Mouse (Mus musculus) forebrain, embryonic 11.5 days (tissue): Measurements from ENCODE around the gene Cyb5b. TPM values are rescaled to one million over a fixed set of nuclear protein-coding genes. Genes with fewer than 3 reads are reported as not detected.

Experiments
- ATAC-seq: fragments of 200-750 bp; cut with Nextera tagmentation; replicated peaks from 2 replicates; pipeline ENCODE4 v1.8.0; 2017; ENCODE audit warnings: moderate TSS enrichment; ENCODE audit not compliant: low FRiP score
- DNase-seq: peaks from one replicate; pipeline ENCODE4 v3.0.0-alpha.2; 2017; ENCODE audit warnings: low spot score
- H3K27ac ChIP-seq: fragments of 300-500 bp; sonication (generic); 2 replicates; pipeline ENCODE4 v1.5.1; 2014; ENCODE audit warnings: low read depth, low read length
- H3K27me3 ChIP-seq: fragments of 300-500 bp; sonication (generic); 2 replicates; pipeline ENCODE4 v1.6.1; 2014; ENCODE audit warnings: mild to moderate bottlenecking, low read length, mixed read lengths; ENCODE audit not compliant: control insufficient read depth, insufficient read depth
- H3K36me3 ChIP-seq: fragments of 300-500 bp; sonication (generic); 2 replicates; pipeline ENCODE4 v1.6.1; 2014; ENCODE audit warnings: mild to moderate bottlenecking, low read length, moderate library complexity, mixed read lengths; ENCODE audit not compliant: control insufficient read depth, insufficient read depth
- H3K4me1 ChIP-seq: fragments of 300-500 bp; sonication (generic); replicated peaks from 2 replicates; pipeline ENCODE4 v1.6.1; 2014; ENCODE audit warnings: low read length, mixed read lengths; ENCODE audit not compliant: control insufficient read depth, insufficient read depth
- H3K4me2 ChIP-seq: fragments of 300-500 bp; sonication (generic); 2 replicates; pipeline ENCODE4 v1.6.1; 2014; ENCODE audit warnings: low read depth, mild to moderate bottlenecking, low read length, moderate library complexity, mixed read lengths; ENCODE audit not compliant: severe bottlenecking
- H3K4me3 ChIP-seq: fragments of 300-500 bp; sonication (generic); 2 replicates; pipeline ENCODE4 v1.5.1; 2014; ENCODE audit warnings: low read depth, low read length
- H3K9ac ChIP-seq: fragments of 300-500 bp; sonication (generic); 2 replicates; pipeline ENCODE4 v1.6.1; 2014; ENCODE audit warnings: low read length
- H3K9me3 ChIP-seq: fragments of 300-500 bp; sonication (generic); 2 replicates; pipeline ENCODE4 v1.6.1; 2016; ENCODE audit warnings: low read length, mixed read lengths; ENCODE audit not compliant: control insufficient read depth
- WGBS: fragments of 180-500 bp; shearing (Covaris S2); extraction: QIAGEN DNeasy Blood & Tissue Kit; methylation state at CpG from one replicate; pipeline ENCODE4 v1.1.7; 2014; 5-methylcytosine and 5-hydroxymethylcytosine counted together
- polyA plus RNA-seq: library from polyadenylated mRNA; unstranded; fragments of >200 nt; fragmentation: Nextera tagmentation; extraction: Ambion mirVana; gene quantifications from 2 replicates; pipeline ENCODE4 v1.2.1, GENCODE M21; 2014

The Cyb5b gene
- polyA plus RNA-seq, 1 experiment from 2014 or later, result 173 TPM

DNA sequence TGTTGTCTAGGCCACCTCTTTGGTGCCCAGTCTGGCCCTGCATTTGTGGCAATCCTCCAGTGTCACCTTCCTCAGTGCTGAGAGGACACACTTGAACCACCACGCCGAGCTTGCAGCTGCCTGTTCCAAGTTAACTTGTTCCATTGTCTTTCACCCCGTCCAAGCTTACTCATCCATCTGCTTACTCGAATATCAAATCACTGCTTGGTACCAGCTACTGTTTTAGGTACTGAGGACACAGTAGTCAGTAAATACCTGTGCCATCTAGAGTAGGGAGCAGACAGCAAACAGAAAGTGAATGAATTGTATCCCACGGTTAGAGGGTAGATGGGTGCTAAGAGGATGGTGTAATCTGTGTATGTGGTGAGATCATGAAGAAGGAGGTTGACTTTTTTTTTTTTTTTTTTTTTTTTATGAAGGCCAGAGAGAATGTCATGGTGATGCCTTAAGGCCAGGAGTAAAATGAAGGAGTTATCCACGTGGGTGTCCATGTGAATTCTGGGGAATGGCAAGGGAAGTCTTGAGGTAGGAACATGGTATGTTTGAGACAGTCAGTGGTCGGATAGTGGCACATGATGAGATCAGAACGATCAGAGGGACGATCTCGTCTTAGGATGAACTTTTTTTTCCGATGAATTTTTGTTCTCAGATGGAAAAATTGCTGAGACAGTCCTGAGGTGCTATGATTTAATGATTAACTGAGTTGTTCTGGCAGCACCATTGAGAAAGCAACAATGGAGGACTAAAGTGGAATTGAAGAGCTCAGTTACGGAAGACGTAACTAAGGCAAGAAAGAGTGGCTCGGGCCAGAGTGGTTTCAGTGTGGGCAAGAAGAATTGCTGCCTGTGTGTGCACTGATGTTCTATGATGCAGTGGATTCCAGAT is 3.1 kb downstream of the Cyb5b start:
- no peak overlapping the region for H3K27ac ChIP-seq
- H3K9ac ChIP-seq, result no peak overlapping the region
- no peak for DNase-seq
- H3K4me1 ChIP-seq, result 0 out of 2 replicates have a peak, but pooled peaks cover 2% of the 10 kb centered on the region
- no peak for ATAC-seq
- peaks cover 14% of the 10 kb centered on the region; the same call in 1 of the 2 replicates for H3K36me3 ChIP-seq
- H3K4me2 ChIP-seq, result no peak overlapping the region
- 95% methylated on average over 14 of the region's 14 CpGs for WGBS
- H3K27me3 ChIP-seq, result no peaks in the 10 kb centered on the region
- H3K9me3 ChIP-seq, result no peaks in the 10 kb centered on the region
- H3K4me3 ChIP-seq, result no peak overlapping the region

GRCm38 (mm10) chr8:107156816-107157215 is 6.4 kb downstream of the Cyb5b start:
- Histone ChIP-seq H3K4me1 (no peaks in the 10 kb centered on the region), H3K4me3 (no peak overlapping the region), H3K36me3 (peaks cover 14% of the 10 kb centered on the region; the same call in 1 of the 2 replicates), H3K27ac (no peak overlapping the region), H3K27me3 (no peaks in the 10 kb centered on the region), H3K9ac (no peak overlapping the region), H3K9me3 (no peaks in the 10 kb centered on the region), H3K4me2 (no peak overlapping the region)
- ATAC-seq, result no peak
- no peak for DNase-seq

GRCm38 (mm10) chr8:107157836-107158235 is 7.4 kb downstream of the Cyb5b start:
- H3K27me3 ChIP-seq, result no peaks in the 10 kb centered on the region
- H3K36me3 ChIP-seq, result peaks cover 14% of the 10 kb centered on the region
- no peak overlapping the region for H3K9ac ChIP-seq
- no peak for ATAC-seq
- H3K4me1 ChIP-seq, result no peaks in the 10 kb centered on the region
- H3K27ac ChIP-seq, result no peak overlapping the region
- H3K4me3 ChIP-seq, result no peak overlapping the region
- DNase-seq, result no peak
- 95% methylated on average over 1 of the region's 1 CpGs for WGBS
- H3K9me3 ChIP-seq, result no peaks in the 10 kb centered on the region
- no peak overlapping the region for H3K4me2 ChIP-seq

- DNase-seq (no peak), ATAC-seq (no peak)
- Histone ChIP-seq H3K4me2 (no peak overlapping the region), H3K9me3 (no peaks in the 10 kb centered on the region), H3K9ac (no peak overlapping the region), H3K27ac (no peak overlapping the region), H3K27me3 (no peaks in the 10 kb centered on the region), H3K36me3 (peaks cover 11% of the 10 kb centered on the region), H3K4me1 (no peaks in the 10 kb centered on the region), H3K4me3 (no peak overlapping the region)
These were observed 8.4 kb downstream of the Cyb5b start for GRCm38 (mm10) chr8:107158890-107159289.

DNA sequence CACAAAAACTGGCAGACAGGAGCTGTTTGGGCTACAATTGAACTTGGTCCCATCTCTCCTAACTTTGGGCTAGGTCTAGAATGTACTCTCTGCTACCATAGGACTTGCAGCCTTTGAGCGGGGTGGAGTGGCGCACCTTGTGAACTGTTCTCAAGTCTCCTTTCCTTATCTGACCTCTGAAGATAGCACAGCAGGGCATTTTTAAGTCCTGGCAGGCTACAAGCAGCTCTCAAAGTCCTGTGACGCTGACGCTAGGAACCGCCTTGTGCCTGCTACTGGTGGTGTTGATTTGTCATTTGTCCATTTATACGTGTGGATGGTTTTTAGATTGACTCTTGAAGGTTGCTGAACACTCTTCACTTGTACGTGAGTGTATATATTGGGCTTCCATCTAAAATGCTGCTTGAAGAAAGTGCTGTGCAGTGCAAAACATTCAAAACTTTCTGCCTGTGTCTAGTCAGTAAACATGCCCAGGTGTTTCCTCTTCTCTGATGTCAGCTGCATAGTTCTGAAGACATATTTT is 13.9 kb downstream of the Cyb5b start:
- no peaks in the 10 kb centered on the region for H3K4me1 ChIP-seq
- no peak overlapping the region for H3K4me2 ChIP-seq
- H3K27ac ChIP-seq, result no peak overlapping the region
- H3K36me3 ChIP-seq, result peaks cover 6% of the 10 kb centered on the region
- no peak overlapping the region for H3K9ac ChIP-seq
- H3K4me3 ChIP-seq, result no peak overlapping the region
- no peaks in the 10 kb centered on the region for H3K9me3 ChIP-seq
- no peak for ATAC-seq
- 92% methylated on average over 7 of the region's 7 CpGs for WGBS
- no peak for DNase-seq
- no peaks in the 10 kb centered on the region for H3K27me3 ChIP-seq

- H3K27ac ChIP-seq, result no peak overlapping the region
- no peak for ATAC-seq
- no peaks in the 10 kb centered on the region for H3K27me3 ChIP-seq
- H3K4me3 ChIP-seq, result no peak overlapping the region
- H3K9ac ChIP-seq, result no peak overlapping the region
- H3K36me3 ChIP-seq, result peaks cover 16% of the 10 kb centered on the region
- H3K4me1 ChIP-seq, result no peaks in the 10 kb centered on the region
- no peak for DNase-seq
- no peak overlapping the region for H3K4me2 ChIP-seq
- WGBS, result 96% methylated on average over 9 of the region's 9 CpGs
- H3K9me3 ChIP-seq, result no peaks in the 10 kb centered on the region
These were observed 15.3 kb downstream of the Cyb5b start for GRCm38 (mm10) chr8:107165745-107166144.

DNA sequence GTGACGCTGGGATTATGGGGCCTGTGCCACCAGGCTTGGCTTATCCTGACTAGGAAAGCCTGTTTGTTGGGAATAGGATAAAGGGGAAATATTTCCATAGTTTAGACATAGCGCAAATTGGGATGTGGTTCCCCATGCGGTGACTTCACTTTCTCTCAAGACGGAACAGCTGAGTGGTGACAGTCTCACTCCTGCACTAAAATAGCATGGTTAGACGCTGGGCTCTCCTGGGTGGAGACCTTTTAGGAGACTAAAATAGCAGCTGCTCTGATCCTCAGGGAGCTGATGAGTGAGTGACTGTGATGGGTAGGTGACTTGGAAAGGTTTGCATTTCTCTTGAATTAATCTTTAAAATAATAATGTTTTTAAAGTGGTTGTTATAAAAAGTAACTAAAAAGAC is 17.4 kb downstream of the Cyb5b start:
- no peak overlapping the region for H3K4me3 ChIP-seq
- H3K27ac ChIP-seq, result no peak overlapping the region
- H3K4me1 ChIP-seq, result no peaks in the 10 kb centered on the region
- DNase-seq (no peak), ATAC-seq (no peak)
- H3K27me3 ChIP-seq, result no peaks in the 10 kb centered on the region
- H3K36me3 ChIP-seq, result peaks cover 18% of the 10 kb centered on the region
- H3K9ac ChIP-seq, result no peak overlapping the region
- H3K9me3 ChIP-seq, result no peaks in the 10 kb centered on the region
- WGBS, result 95% methylated on average over 5 of the region's 5 CpGs
- H3K4me2 ChIP-seq, result no peak overlapping the region

- ATAC-seq (no peak), DNase-seq (no peak)
- Histone ChIP-seq H3K36me3 (peaks cover 18% of the 10 kb centered on the region; the same call in 1 of the 2 replicates), H3K4me2 (no peak overlapping the region), H3K9me3 (no peaks in the 10 kb centered on the region), H3K4me3 (no peak overlapping the region), H3K9ac (no peak overlapping the region), H3K27ac (no peak overlapping the region), H3K27me3 (no peaks in the 10 kb centered on the region), H3K4me1 (no peaks in the 10 kb centered on the region)
- WGBS, result 80% methylated on average over 8 of the region's 8 CpGs
These were observed 21.7 kb downstream of the Cyb5b start for GRCm38 (mm10) chr8:107172152-107172551.
